ENCODE assay signal across 8 mouse cellular contexts in genomic region chr4:46450020-46450518, GRCm38 (mm10). TPM values are rescaled to one million over a fixed set of nuclear protein-coding genes. Genes with fewer than 3 reads are reported as not detected.
DNase-seq lines count a peak whose midpoint lies in the region; ATAC-seq and TF ChIP-seq lines count a peak whose summit lies in the region.

No protein-coding gene starts in this region.

- peak overlapping the region; percentile 92 for H3K9ac ChIP-seq in kidney, postnatal 0 days (ENCODE audit: low read depth, low read length)
- peak overlapping the region; percentile 88 for H3K9ac ChIP-seq in hindbrain, embryonic 15.5 days
- H3K9ac ChIP-seq in midbrain, embryonic 15.5 days = peak overlapping the region; percentile 94

- peaks cover 24% of the 10 kb centered on the region for H3K4me1 ChIP-seq in kidney, postnatal 0 days (replicated peaks; ENCODE audit: insufficient read depth, low read length)
- peaks cover 53% of the 10 kb centered on the region for H3K4me1 ChIP-seq in embryonic facial prominence, embryonic 10.5 days
- H3K4me1 ChIP-seq in hindbrain, embryonic 15.5 days (replicated peaks) = peaks cover 34% of the 10 kb centered on the region
- peaks cover 30% of the 10 kb centered on the region for H3K4me1 ChIP-seq in midbrain, embryonic 15.5 days

- no peaks in the 10 kb centered on the region for H3K9me3 ChIP-seq in kidney, postnatal 0 days (replicated peaks; ENCODE audit: low read length)
- no peaks in the 10 kb centered on the region for H3K9me3 ChIP-seq in embryonic facial prominence, embryonic 10.5 days
- H3K9me3 ChIP-seq in hindbrain, embryonic 15.5 days = no peaks in the 10 kb centered on the region
- H3K9me3 ChIP-seq in midbrain, embryonic 15.5 days = no peaks in the 10 kb centered on the region

- H3K27me3 ChIP-seq in kidney, postnatal 0 days (ENCODE audit: insufficient read depth, low read length) = no peaks in the 10 kb centered on the region
- no peaks in the 10 kb centered on the region for H3K27me3 ChIP-seq in embryonic facial prominence, embryonic 10.5 days (replicated peaks; ENCODE audit: low read depth, poor library complexity, severe bottlenecking)
- no peaks in the 10 kb centered on the region for H3K27me3 ChIP-seq in hindbrain, embryonic 15.5 days
- H3K27me3 ChIP-seq in midbrain, embryonic 15.5 days (replicated peaks) = no peaks in the 10 kb centered on the region

- TF ChIP-seq CTCF in kidney, postnatal 0 days (IDR thresholded peaks at IDR 0.05; ENCODE audit: low read depth) = no peak

- peak overlapping the region; percentile 92 for H3K4me3 ChIP-seq in kidney, postnatal 0 days (replicated peaks; ENCODE audit: low read depth, low read length)
- H3K4me3 ChIP-seq in embryonic facial prominence, embryonic 10.5 days = peak overlapping the region; percentile 91
- H3K4me3 ChIP-seq in hindbrain, embryonic 15.5 days = peak overlapping the region; percentile 83
- H3K4me3 ChIP-seq in midbrain, embryonic 15.5 days = peak overlapping the region; percentile 89

- peak overlapping the region; percentile 81 for H3K4me2 ChIP-seq in kidney, postnatal 0 days (ENCODE audit: low read length)
- peak overlapping the region; percentile 70 for H3K4me2 ChIP-seq in hindbrain, embryonic 15.5 days
- peak overlapping the region; percentile 76 for H3K4me2 ChIP-seq in midbrain, embryonic 15.5 days

- H3K27ac ChIP-seq in kidney, postnatal 0 days = peak overlapping the region; percentile 97
- H3K27ac ChIP-seq in embryonic facial prominence, embryonic 10.5 days (replicated peaks) = peak overlapping the region; percentile 100
- peak overlapping the region; percentile 95 for H3K27ac ChIP-seq in hindbrain, embryonic 15.5 days (replicated peaks)
- H3K27ac ChIP-seq in midbrain, embryonic 15.5 days = peak overlapping the region; percentile 98

- ATAC-seq in kidney, postnatal 0 days (replicated peaks; ENCODE audit: low FRiP score, low read depth) = no peak
- ATAC-seq in hindbrain, embryonic 15.5 days (ENCODE audit: low FRiP score, low read depth) = no peak
- ATAC-seq in midbrain, embryonic 15.5 days (replicated peaks) = no peak

- no peak for DNase-seq in kidney, postnatal 0 days (ENCODE audit: low spot score)
- no peak for DNase-seq in kidney, postnatal 4 days
- DNase-seq in embryonic facial prominence, embryonic 10.5 days (ENCODE audit: low spot score) = no peak
- DNase-seq in cerebellum, postnatal 4 days (ENCODE audit: low spot score in 2 of 2) = no peak
- DNase-seq in layer of hippocampus, adult 11-12 months (ENCODE audit: low spot score) = no peak
- DNase-seq in adrenal gland, adult 18-20 months (ENCODE audit: low spot score in 2 of 2) = no peak

- H3K36me3 ChIP-seq in kidney, postnatal 0 days (ENCODE audit: insufficient read depth, low read length) = no peaks in the 10 kb centered on the region
- H3K36me3 ChIP-seq in embryonic facial prominence, embryonic 10.5 days (replicated peaks) = peaks cover 5% of the 10 kb centered on the region; the same call in 1 of the 2 replicates
- H3K36me3 ChIP-seq in hindbrain, embryonic 15.5 days = no peaks in the 10 kb centered on the region
- H3K36me3 ChIP-seq in midbrain, embryonic 15.5 days (replicated peaks) = no peaks in the 10 kb centered on the region

- 34% methylated on average over 7 of the region's 7 CpGs for WGBS in kidney, postnatal 0 days
- WGBS in embryonic facial prominence, embryonic 10.5 days = 30% methylated on average over 7 of the region's 7 CpGs
- WGBS in hindbrain, embryonic 15.5 days = 38% methylated on average over 7 of the region's 7 CpGs
- WGBS in midbrain, embryonic 15.5 days = 34% methylated on average over 7 of the region's 7 CpGs

RNA-seq across cellular contexts. Expression of gene Anp32b, which starts 0.6 kb away (rescaled TPM):
- polyA plus RNA-seq in kidney, postnatal 0 days (2015; fragmentation: Nextera tagmentation; extraction: Ambion mirVana) = 198 and 211 TPM in 2 replicates
- 427 and 431 TPM in 2 replicates for polyA plus RNA-seq in embryonic facial prominence, embryonic 10.5 days (2016; fragmentation: Nextera tagmentation; extraction: Ambion mirVana)
- 84.4 and 92.3 TPM in 2 replicates for polyA plus RNA-seq in hindbrain, embryonic 15.5 days (2015; fragmentation: Nextera tagmentation; extraction: Ambion mirVana)
- polyA plus RNA-seq in midbrain, embryonic 15.5 days (2015; fragmentation: Nextera tagmentation; extraction: Ambion mirVana) = 72.3 and 74.4 TPM in 2 replicates
- 100 to 1,000 TPM in 1 of 2 experiments, 10 to 100 TPM in 1; 90.3 to 111 TPM for total RNA-seq in adrenal gland, adult 18-20 months (2021)

RNA-seq across cellular contexts. Expression of gene Hemgn, which starts 36.8 kb away (rescaled TPM):
- 0.11 and 0.15 TPM in 2 replicates for polyA plus RNA-seq in kidney, postnatal 0 days (2015; fragmentation: Nextera tagmentation; extraction: Ambion mirVana)
- 9.9 and 13.6 TPM in 2 replicates for polyA plus RNA-seq in embryonic facial prominence, embryonic 10.5 days (2016; fragmentation: Nextera tagmentation; extraction: Ambion mirVana)
- polyA plus RNA-seq in hindbrain, embryonic 15.5 days (2015; fragmentation: Nextera tagmentation; extraction: Ambion mirVana) = 0.10 and 0.53 TPM in 2 replicates
- 0.14 and 0.59 TPM in 2 replicates for polyA plus RNA-seq in midbrain, embryonic 15.5 days (2015; fragmentation: Nextera tagmentation; extraction: Ambion mirVana)
- total RNA-seq in adrenal gland, adult 18-20 months (2021) = not detected

RNA-seq across cellular contexts. Expression of gene Nans, which starts 39.0 kb away (rescaled TPM):
- 45.6 and 50.7 TPM in 2 replicates for polyA plus RNA-seq in kidney, postnatal 0 days (2015; fragmentation: Nextera tagmentation; extraction: Ambion mirVana)
- polyA plus RNA-seq in embryonic facial prominence, embryonic 10.5 days (2016; fragmentation: Nextera tagmentation; extraction: Ambion mirVana) = 86.7 and 88.8 TPM in 2 replicates
- polyA plus RNA-seq in hindbrain, embryonic 15.5 days (2015; fragmentation: Nextera tagmentation; extraction: Ambion mirVana) = 69.1 and 73.2 TPM in 2 replicates
- polyA plus RNA-seq in midbrain, embryonic 15.5 days (2015; fragmentation: Nextera tagmentation; extraction: Ambion mirVana) = 69.8 and 76.2 TPM in 2 replicates
- total RNA-seq in adrenal gland, adult 18-20 months (2021) = 10 to 100 TPM; 29.9 to 35.4 TPM
